Mouse (Mus musculus) forebrain, embryonic 11.5 days (tissue): ENCODE measurements around the gene Wbp4. TPM values are rescaled to one million over a fixed set of nuclear protein-coding genes. Genes with fewer than 3 reads are reported as not detected.
"Not testable (repeated sequence)": the region's sequence is repeated elsewhere in the genome, so short reads cannot be mapped to it uniquely, and the experiment has no call there.

Source experiments
- ATAC-seq: fragments of 200-750 bp; cut with Nextera tagmentation; replicated peaks from 2 replicates; pipeline ENCODE4 v1.8.0; 2017; ENCODE audit warnings: moderate TSS enrichment; ENCODE audit not compliant: low FRiP score
- DNase-seq: peaks from one replicate; pipeline ENCODE4 v3.0.0-alpha.2; 2017; ENCODE audit warnings: low spot score
- H3K27ac ChIP-seq: fragments of 300-500 bp; sonication (generic); 2 replicates; pipeline ENCODE4 v1.5.1; 2014; ENCODE audit warnings: low read depth, low read length
- H3K27me3 ChIP-seq: fragments of 300-500 bp; sonication (generic); 2 replicates; pipeline ENCODE4 v1.6.1; 2014; ENCODE audit warnings: mild to moderate bottlenecking, low read length, mixed read lengths; ENCODE audit not compliant: control insufficient read depth, insufficient read depth
- H3K36me3 ChIP-seq: fragments of 300-500 bp; sonication (generic); 2 replicates; pipeline ENCODE4 v1.6.1; 2014; ENCODE audit warnings: mild to moderate bottlenecking, low read length, moderate library complexity, mixed read lengths; ENCODE audit not compliant: control insufficient read depth, insufficient read depth
- H3K4me1 ChIP-seq: fragments of 300-500 bp; sonication (generic); replicated peaks from 2 replicates; pipeline ENCODE4 v1.6.1; 2014; ENCODE audit warnings: low read length, mixed read lengths; ENCODE audit not compliant: control insufficient read depth, insufficient read depth
- H3K4me2 ChIP-seq: fragments of 300-500 bp; sonication (generic); 2 replicates; pipeline ENCODE4 v1.6.1; 2014; ENCODE audit warnings: low read depth, mild to moderate bottlenecking, low read length, moderate library complexity, mixed read lengths; ENCODE audit not compliant: severe bottlenecking
- H3K4me3 ChIP-seq: fragments of 300-500 bp; sonication (generic); 2 replicates; pipeline ENCODE4 v1.5.1; 2014; ENCODE audit warnings: low read depth, low read length
- H3K9ac ChIP-seq: fragments of 300-500 bp; sonication (generic); 2 replicates; pipeline ENCODE4 v1.6.1; 2014; ENCODE audit warnings: low read length
- H3K9me3 ChIP-seq: fragments of 300-500 bp; sonication (generic); 2 replicates; pipeline ENCODE4 v1.6.1; 2016; ENCODE audit warnings: low read length, mixed read lengths; ENCODE audit not compliant: control insufficient read depth
- WGBS: fragments of 180-500 bp; shearing (Covaris S2); extraction: QIAGEN DNeasy Blood & Tissue Kit; methylation state at CpG from one replicate; pipeline ENCODE4 v1.1.7; 2014; 5-methylcytosine and 5-hydroxymethylcytosine counted together
- polyA plus RNA-seq: library from polyadenylated mRNA; unstranded; fragments of >200 nt; fragmentation: Nextera tagmentation; extraction: Ambion mirVana; gene quantifications from 2 replicates; pipeline ENCODE4 v1.2.1, GENCODE M21; 2014

Gene Wbp4
- polyA plus RNA-seq = 58.4 and 58.6 TPM in 2 replicates

GRCm38 (mm10) chr14:79481339-79482151, at the start of gene Wbp4:
Gene Wbp4 (minus strand): TSS chr14:79481520.
- peak within 1 kb of the TSS; percentile 69 for H3K4me2 ChIP-seq
- H3K4me1 ChIP-seq = peaks cover 8% of the 10 kb centered on the region
- no peaks in the 10 kb centered on the region; the same call in 1 of the 2 replicates for H3K27me3 ChIP-seq
- peak within 1 kb of the TSS; percentile 89 for H3K4me3 ChIP-seq
- DNase-seq (peak; percentile 98), ATAC-seq (peak; percentile 91)
- under 1% methylated on average over 80 of the region's 86 CpGs for WGBS
- H3K27ac ChIP-seq = peak within 1 kb of the TSS; percentile 100
- peak within 1 kb of the TSS; percentile 98 for H3K9ac ChIP-seq
- 0 out of 2 replicates have a peak, but pooled peaks cover 4% of the 10 kb centered on the region for H3K36me3 ChIP-seq
- H3K9me3 ChIP-seq = no peaks in the 10 kb centered on the region

GRCm38 (mm10) chr14:79530761-79531160, 49.4 kb upstream of the Wbp4 start:
- H3K36me3 ChIP-seq = no peaks in the 10 kb centered on the region
- WGBS = 94% methylated on average over 6 of the region's 6 CpGs
- ATAC-seq = no peak
- H3K4me2 ChIP-seq = no peak overlapping the region
- H3K27ac ChIP-seq = no peak overlapping the region
- H3K9ac ChIP-seq = no peak overlapping the region
- no peak overlapping the region for H3K4me3 ChIP-seq
- no peaks in the 10 kb centered on the region for H3K9me3 ChIP-seq
- no peaks in the 10 kb centered on the region for H3K27me3 ChIP-seq
- H3K4me1 ChIP-seq = no peaks in the 10 kb centered on the region
- no peak for DNase-seq

- DNase-seq (no peak), ATAC-seq (no peak)
- Histone ChIP-seq H3K27ac (no peak overlapping the region), H3K36me3 (no peaks in the 10 kb centered on the region), H3K4me1 (no peaks in the 10 kb centered on the region), H3K27me3 (no peaks in the 10 kb centered on the region), H3K9ac (no peak overlapping the region), H3K9me3 (no peaks in the 10 kb centered on the region), H3K4me3 (no peak overlapping the region), H3K4me2 (no peak overlapping the region)
- WGBS = 86% methylated on average over 10 of the region's 10 CpGs
Observed at GRCm38 (mm10) chr14:79529581-79530554, 48.5 kb upstream of the Wbp4 start.

- Histone ChIP-seq H3K36me3 (no peaks in the 10 kb centered on the region), H3K27ac (no peak overlapping the region), H3K4me2 (no peak overlapping the region), H3K4me3 (no peak overlapping the region), H3K9me3 (no peaks in the 10 kb centered on the region), H3K27me3 (no peaks in the 10 kb centered on the region), H3K4me1 (no peaks in the 10 kb centered on the region), H3K9ac (no peak overlapping the region)
- DNase-seq (no peak), ATAC-seq (no peak)
- WGBS = 77% methylated on average over 6 of the region's 6 CpGs
Observed at GRCm38 (mm10) chr14:79527704-79528103, 46.4 kb upstream of the Wbp4 start.

GRCm38 (mm10) chr14:79526106-79526505, 44.8 kb upstream of the Wbp4 start:
- not testable (repeated sequence) for H3K27ac ChIP-seq, H3K4me3 ChIP-seq, H3K4me1 ChIP-seq, H3K36me3 ChIP-seq, H3K9me3 ChIP-seq, H3K4me2 ChIP-seq, H3K27me3 ChIP-seq, H3K9ac ChIP-seq, ATAC-seq, DNase-seq
- 91% methylated on average over 12 of the region's 12 CpGs for WGBS

GRCm38 (mm10) chr14:79522387-79522786, 41.1 kb upstream of the Wbp4 start:
- 91% methylated on average over 9 of the region's 9 CpGs for WGBS
- Histone ChIP-seq H3K9ac (no peak overlapping the region), H3K4me3 (no peak overlapping the region), H3K36me3 (no peaks in the 10 kb centered on the region), H3K4me2 (no peak overlapping the region), H3K27me3 (no peaks in the 10 kb centered on the region), H3K9me3 (no peaks in the 10 kb centered on the region), H3K4me1 (no peaks in the 10 kb centered on the region; the same call in 1 of the 2 replicates), H3K27ac (no peak overlapping the region)
- no peak for ATAC-seq
- DNase-seq = no peak

GRCm38 (mm10) chr14:79521471-79522117, 40.3 kb upstream of the Wbp4 start:
- no peaks in the 10 kb centered on the region for H3K9me3 ChIP-seq
- no peak overlapping the region for H3K4me2 ChIP-seq
- no peak for DNase-seq
- H3K4me1 ChIP-seq = no peaks in the 10 kb centered on the region; the same call in 1 of the 2 replicates
- H3K27me3 ChIP-seq = no peaks in the 10 kb centered on the region
- no peak overlapping the region for H3K4me3 ChIP-seq
- no peak overlapping the region for H3K27ac ChIP-seq
- no peak for ATAC-seq
- 87% methylated on average over 6 of the region's 6 CpGs for WGBS
- no peak overlapping the region for H3K9ac ChIP-seq
- H3K36me3 ChIP-seq = no peaks in the 10 kb centered on the region

GRCm38 (mm10) chr14:79521056-79521455, 39.7 kb upstream of the Wbp4 start:
- Histone ChIP-seq H3K9ac (no peak overlapping the region), H3K27ac (no peak overlapping the region), H3K9me3 (no peaks in the 10 kb centered on the region), H3K4me3 (no peak overlapping the region), H3K27me3 (no peaks in the 10 kb centered on the region), H3K4me1 (no peaks in the 10 kb centered on the region; the same call in 1 of the 2 replicates), H3K4me2 (no peak overlapping the region), H3K36me3 (no peaks in the 10 kb centered on the region)
- 87% methylated on average over 1 of the region's 1 CpGs for WGBS
- DNase-seq (no peak), ATAC-seq (no peak)
